Mouse (Mus musculus): ENCODE data around the gene Rab34.

DNA sequence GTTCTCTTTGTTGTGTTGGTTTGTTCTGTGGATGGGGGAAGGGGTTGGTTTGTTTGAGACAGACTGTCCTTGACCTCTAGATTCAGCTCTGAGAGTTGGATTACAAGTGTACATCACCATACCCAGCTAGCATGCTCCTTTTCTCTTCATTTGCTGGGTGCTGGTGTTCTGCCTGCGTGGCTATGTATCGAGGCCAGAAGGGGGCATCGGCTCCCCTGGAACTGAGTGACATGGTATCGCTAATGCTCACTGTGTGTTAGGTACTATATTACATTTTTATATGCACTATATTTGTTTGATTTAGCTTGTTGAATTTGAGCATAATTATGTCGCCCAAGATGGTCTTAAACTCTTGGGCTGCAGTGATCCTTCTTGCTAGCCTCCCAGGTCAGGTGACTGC, 42.1 kb upstream of the Rab34 start:
- peak in 1 of 2 experiments; percentile 57; a peak in 2 of 4 replicates for TF ChIP-seq CTCF (conservative IDR thresholded peaks at IDR 0.05 in 1 of 2, IDR thresholded peaks at IDR 0.05 in 1 of 2; ENCODE audit: low read depth in 2 of 2, low read length in 2 of 2)
- TF ChIP-seq RCOR1 (conservative IDR thresholded peaks at IDR 0.05; ENCODE audit: low read depth, low read length): no peak
- no peak for TF ChIP-seq POLR2A (IDR thresholded peaks at IDR 0.05; ENCODE audit: low read depth, low read length)
- TF ChIP-seq CHD2 (IDR thresholded peaks at IDR 0.05; ENCODE audit: low read length): no peak
- no peak for TF ChIP-seq POLR2AphosphoS2 (IDR thresholded peaks at IDR 0.05; ENCODE audit: low read depth, low read length)
- TF ChIP-seq MEF2A (IDR thresholded peaks at IDR 0.05; ENCODE audit: borderline replicate concordance, low read depth, low read length): no peak
- no peak for TF ChIP-seq PAX5 (IDR thresholded peaks at IDR 0.05; ENCODE audit: low read length)
- TF ChIP-seq E2F4 (IDR thresholded peaks at IDR 0.05; ENCODE audit: insufficient replicate concordance, low read depth, low read length): no peak
- no peak for TF ChIP-seq KAT2A (IDR thresholded peaks at IDR 0.05; ENCODE audit: insufficient replicate concordance, low read length)
- TF ChIP-seq MAZ (IDR thresholded peaks at IDR 0.05; ENCODE audit: low read depth, low read length): no peak
- no peak for TF ChIP-seq IRF4 (IDR thresholded peaks at IDR 0.05; ENCODE audit: low read depth, low read length)
- peak; percentile 42 for TF ChIP-seq SMC3 (IDR thresholded peaks at IDR 0.05; ENCODE audit: low read depth, low read length)
